Mouse (Mus musculus) neutrophil, adult 5-6 weeks (primary cell): ENCODE data around the gene Ptgr1. TPM values are rescaled to one million over a fixed set of nuclear protein-coding genes. Genes with fewer than 3 reads are reported as not detected.

Source experiments
- ATAC-seq: fragments of 151-379, 151-347 bp; 2 replicates; pipeline ENCODE4 v1.8.0; 2017; ENCODE audit warnings: mild to moderate bottlenecking, moderate TSS enrichment; ENCODE audit not compliant: insufficient number of reproducible peaks, poor library complexity, low FRiP score, severe bottlenecking; ENCODE audit errors: extremely low read depth
- total RNA-seq: library from RNA; stranded (forward); fragments of 200-1000 nt; gene quantifications from 2 replicates; pipeline ENCODE4 v1.2.3, GENCODE M21; 2017

Gene Ptgr1
- total RNA-seq: 0.47 and 0.61 TPM in 2 replicates

GRCm38 (mm10) chr4:58986540-58987190, at the start of gene Ptgr1:
Ptgr1 (minus strand) TSS chr4:58987119.
- ATAC-seq: no peak

GRCm38 (mm10) chr4:59035786-59036350, 48.9 kb upstream of the Ptgr1 start:
- no peak for ATAC-seq

DNA sequence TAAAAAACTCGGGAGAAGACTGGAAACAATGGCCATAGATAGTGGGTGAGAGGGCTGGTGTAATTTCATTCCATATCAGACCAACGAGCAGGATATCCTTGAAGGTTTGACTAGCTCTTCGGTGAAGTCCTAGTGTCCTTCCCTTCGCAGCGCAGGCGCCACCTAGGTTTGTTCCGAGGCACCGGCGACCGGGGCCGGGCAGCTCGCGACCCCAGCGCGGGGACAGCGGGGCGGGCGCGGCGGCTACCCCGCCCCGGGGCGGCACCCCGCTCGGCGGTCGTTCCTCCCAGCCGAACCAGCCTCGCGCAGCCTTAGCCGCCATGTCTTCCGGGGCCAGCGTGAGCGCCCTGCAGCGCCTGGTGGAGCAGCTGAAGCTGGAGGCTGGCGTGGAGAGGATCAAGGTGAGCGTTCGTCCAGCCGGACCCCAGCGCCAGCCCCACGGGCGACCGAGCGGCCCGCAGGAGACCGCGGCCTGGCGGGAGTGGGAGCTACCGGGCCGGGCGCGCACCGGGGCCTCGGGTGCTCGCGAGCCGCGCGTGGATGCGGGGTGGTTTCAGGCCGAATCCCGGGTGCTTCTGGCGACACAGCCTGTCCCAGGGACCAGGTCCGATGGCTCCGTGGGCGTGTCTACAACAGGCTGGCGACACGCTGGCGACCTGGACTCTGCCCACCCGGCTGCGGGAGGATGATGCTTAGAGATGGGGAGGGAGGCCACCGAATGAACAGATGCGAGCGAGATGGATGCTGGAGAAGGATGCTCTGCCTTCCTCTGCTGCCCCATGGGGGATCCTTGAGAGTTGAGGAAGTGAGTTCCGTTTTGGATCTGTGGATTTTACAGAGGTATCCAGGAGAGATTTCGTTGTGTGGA, 48.2 kb upstream of the Ptgr1 start, which contains the start of gene Gng10:
TSS of gene Gng10 (plus strand) at position 171 of the 868 bp plus-strand sequence.
- ATAC-seq: peak; percentile 47

GRCm38 (mm10) chr4:59034325-59034917, 47.5 kb upstream of the Ptgr1 start:
- ATAC-seq: no peak

DNA sequence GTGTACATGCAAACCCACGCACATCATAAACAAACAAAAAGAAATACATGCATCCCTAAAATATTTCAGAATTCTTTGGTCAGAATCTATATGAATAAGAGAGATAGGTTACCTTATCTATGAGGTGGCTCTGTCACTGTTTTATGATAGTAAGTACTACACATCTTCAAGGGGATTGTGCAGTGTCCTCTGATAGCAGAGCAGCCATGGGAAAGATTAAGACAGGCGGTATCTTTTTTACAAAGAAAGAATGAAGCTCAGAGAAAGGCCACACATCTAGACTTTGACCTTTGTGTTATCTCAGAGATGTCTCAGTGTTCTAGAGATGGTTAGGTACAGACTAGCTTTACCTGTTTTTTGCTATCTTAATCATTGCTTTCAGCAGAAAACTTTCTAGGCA, 30.0 kb upstream of the Ptgr1 start:
- ATAC-seq: no peak

- no peak for ATAC-seq
Measured at GRCm38 (mm10) chr4:59015181-59015580, 28.3 kb upstream of the Ptgr1 start.

DNA sequence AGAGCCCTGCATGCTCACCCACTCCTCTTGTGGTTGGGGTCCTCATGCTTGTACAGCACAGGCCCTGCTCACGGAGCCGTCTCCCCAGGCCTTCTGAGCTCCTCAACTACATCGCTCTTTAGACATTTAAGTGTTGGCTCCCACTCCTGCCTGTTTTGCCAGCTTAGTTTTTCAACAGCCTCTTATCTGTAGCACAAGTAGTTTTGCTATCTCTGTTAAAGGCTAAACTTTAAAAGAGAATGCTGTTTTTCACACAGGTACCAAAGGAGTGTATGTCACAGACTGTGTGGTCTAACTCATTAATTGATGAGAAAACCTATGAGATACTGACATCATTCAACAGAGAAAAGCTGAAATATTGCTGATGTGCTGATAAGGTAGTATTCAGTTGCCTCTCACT, 24.5 kb upstream of the Ptgr1 start:
- no peak for ATAC-seq

GRCm38 (mm10) chr4:59009696-59010095, 22.8 kb upstream of the Ptgr1 start:
- no peak for ATAC-seq

DNA sequence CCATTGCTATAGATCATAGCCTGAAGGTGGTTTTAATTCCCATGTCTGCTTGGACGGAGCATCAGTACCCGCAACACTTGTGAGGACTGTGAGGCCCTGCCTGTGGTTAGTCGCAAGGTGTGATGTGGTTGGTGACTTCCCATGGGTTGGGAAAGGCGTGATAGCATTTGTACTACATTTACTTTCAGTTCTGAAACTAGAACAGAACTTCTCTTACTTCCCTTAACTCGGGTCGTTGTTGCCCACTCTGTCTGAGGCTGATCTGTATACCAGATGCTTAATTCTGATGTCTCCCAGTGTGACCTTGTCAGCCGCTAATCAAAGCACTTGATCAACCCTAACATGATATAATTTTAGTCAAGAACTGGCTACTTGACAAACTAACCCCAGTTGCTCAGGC, 22.3 kb upstream of the Ptgr1 start:
- ATAC-seq: peak; percentile 54

GRCm38 (mm10) chr4:59007974-59008373, 21.1 kb upstream of the Ptgr1 start:
- ATAC-seq: no peak

DNA sequence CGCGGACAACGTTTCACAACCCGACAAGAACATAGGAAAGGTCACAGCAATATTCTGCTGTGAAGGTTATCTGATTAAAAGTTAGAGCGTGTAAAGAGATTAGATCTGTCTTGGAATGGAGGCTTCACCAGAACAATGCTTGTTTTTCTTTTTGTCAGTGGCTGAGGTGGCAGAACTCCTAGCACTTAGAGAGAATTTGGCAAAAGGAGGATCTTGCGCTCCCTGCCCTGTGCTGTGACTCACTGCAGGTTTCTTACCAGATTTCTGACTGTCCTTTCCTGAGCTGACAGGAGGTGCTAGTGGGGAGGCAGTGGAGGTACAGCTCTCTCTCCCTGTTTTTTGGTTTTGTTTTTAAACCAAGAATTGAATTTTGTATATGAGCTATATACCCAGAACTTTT, 20.1 kb upstream of the Ptgr1 start:
- ATAC-seq: no peak

- no peak for ATAC-seq
Measured at GRCm38 (mm10) chr4:59006211-59006610, 19.3 kb upstream of the Ptgr1 start.

GRCm38 (mm10) chr4:59003806-59004200, 16.9 kb upstream of the Ptgr1 start:
- no peak for ATAC-seq

GRCm38 (mm10) chr4:59002948-59003805, 16.3 kb upstream of the Ptgr1 start, which contains the start of gene Gm20503:
Gm20503 (plus strand) TSS chr4:59003210.
- peak; percentile 84 for ATAC-seq

DNA sequence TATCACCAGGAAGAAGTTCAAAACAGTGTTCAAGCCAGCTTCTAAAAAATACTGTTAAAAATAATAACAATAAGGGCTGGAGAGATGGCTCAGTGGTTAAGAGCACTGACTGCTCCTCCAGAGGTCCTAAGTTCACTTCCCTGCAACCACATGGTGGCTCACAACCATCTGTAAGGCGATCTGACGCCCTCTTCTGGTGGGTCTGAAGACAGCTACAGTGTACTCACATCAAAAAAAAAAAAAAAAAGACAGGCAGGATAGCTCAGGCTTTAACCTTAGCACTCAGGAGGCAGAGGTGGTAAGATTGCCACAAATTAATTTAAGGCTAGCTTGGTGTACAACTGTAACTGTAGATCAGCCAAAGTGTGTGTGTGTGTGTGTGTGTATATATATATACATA, 13.7 kb upstream of the Ptgr1 start:
- ATAC-seq: no peak

DNA sequence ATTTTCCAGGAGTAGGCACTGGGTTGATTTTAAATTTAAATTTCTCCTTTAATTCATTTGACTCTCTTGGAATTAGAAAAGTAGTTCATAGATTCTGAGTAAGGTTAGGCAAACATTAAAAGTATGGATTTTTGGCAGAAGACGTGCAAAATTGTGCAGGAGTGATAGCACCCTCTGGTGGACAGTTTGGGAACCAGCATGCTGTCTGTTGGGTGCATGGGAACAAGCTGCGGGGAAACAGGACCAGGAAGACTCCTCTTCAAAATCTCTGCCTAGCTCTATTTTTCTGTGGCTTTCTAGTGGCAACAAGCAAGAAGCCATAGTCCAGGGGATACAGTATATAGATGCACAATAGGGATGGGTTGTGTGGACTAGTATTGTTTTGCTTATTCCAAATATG, 12.8 kb upstream of the Ptgr1 start:
- ATAC-seq: peak; percentile 65; the same call in 1 of the 2 replicates

- no peak for ATAC-seq
Measured at GRCm38 (mm10) chr4:58998688-58999087, 11.8 kb upstream of the Ptgr1 start.

DNA sequence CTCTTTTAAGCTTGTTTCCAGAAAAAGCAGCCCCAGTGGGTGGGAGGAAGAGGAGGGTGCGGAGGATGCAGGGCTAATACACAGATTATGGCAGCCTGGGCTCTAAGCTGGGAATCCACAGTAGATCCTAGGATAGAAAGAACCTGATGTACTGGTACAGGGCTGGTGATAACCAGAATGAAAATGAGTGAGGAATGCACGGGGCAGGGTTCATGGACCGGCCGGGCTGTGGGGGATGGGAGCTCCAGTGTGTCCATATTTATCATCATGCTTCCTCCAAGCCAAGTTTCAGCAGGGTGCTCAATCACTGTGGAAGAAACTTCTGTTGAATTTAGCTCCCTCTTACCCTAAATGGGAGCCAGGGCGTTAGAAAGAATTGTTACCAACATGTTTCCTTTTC, 10.2 kb upstream of the Ptgr1 start:
- no peak for ATAC-seq

DNA sequence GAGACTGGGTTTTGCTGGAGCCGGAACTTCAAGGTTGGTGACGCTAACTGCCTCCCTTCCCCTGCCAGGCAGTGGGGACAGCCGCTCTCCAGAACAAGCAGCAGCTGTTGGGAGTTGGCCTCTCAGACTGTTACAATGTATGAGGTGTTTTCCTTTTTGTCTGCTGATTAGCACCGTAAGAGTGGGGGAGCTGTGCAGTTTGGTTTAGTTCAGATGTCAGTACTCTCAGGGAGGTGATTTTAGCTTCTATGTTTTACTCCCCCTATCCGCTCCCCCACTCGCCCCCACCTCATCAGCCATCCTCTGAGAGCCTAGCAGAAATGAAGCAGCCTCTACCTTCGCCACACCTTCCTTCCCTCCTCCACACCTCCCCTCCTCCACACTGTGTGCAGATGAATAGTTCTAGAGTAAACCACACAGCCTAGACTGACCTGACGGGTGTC, 8.4 kb upstream of the Ptgr1 start:
- no peak for ATAC-seq
